Comparison of ENCODE assay signal across 11 mouse cellular contexts in genomic region chr2:119355651-119356050, GRCm38 (mm10). TPM values are rescaled to one million over a fixed set of nuclear protein-coding genes. Genes with fewer than 3 reads are reported as not detected.
DNase-seq lines count a peak whose midpoint lies in the region; ATAC-seq and TF ChIP-seq lines count a peak whose summit lies in the region.
"Had no signal": no experiment of that assay in that cellular context is flagged by ENCODE, and none has a peak within 500 bp of the region (broad histone marks: within the 10 kb centered on the region; RNA-seq: fewer than 3 reads in every experiment).

No protein-coding gene starts in this region.

- ATAC-seq in heart, postnatal 0 days (ENCODE audit: insufficient read depth, low read depth) = peak; percentile 59
- ATAC-seq in monocyte, adult 5-6 weeks (replicated peaks; ENCODE audit: insufficient number of reproducible peaks, low FRiP score, low TSS enrichment, poor library complexity, severe bottlenecking) = no peak
- ATAC-seq: forebrain, embryonic 16.5 days had no signal

- no peaks in the 10 kb centered on the region for H3K36me3 ChIP-seq in heart, postnatal 0 days (replicated peaks; ENCODE audit: control insufficient read depth, insufficient read depth, low read length)

- H3K9ac ChIP-seq in heart, postnatal 0 days (replicated peaks; ENCODE audit: low read depth, low read length) = no peak overlapping the region

- no peak overlapping the region for H3K4me2 ChIP-seq in heart, postnatal 0 days (ENCODE audit: low read depth, low read length)

- 30% methylated on average over 7 of the region's 7 CpGs for WGBS in heart, postnatal 0 days

- 0 out of 2 replicates have a peak, but pooled peaks cover 10% of the 10 kb centered on the region for H3K27me3 ChIP-seq in heart, postnatal 0 days (ENCODE audit: control insufficient read depth, insufficient read depth, low read length)

- TF ChIP-seq CTCF in heart, postnatal 0 days (IDR thresholded peaks at IDR 0.05; ENCODE audit: low read depth) = peak; percentile 19; the same call in 1 of the 2 replicates

- peak overlapping the region; percentile 30; the same call in 1 of the 2 replicates for H3K27ac ChIP-seq in heart, postnatal 0 days (ENCODE audit: low read depth)

- no peaks in the 10 kb centered on the region for H3K4me1 ChIP-seq in heart, postnatal 0 days (ENCODE audit: control insufficient read depth, insufficient read depth)

- no peak overlapping the region for H3K4me3 ChIP-seq in heart, postnatal 0 days (ENCODE audit: low read depth, low read length)

- H3K9me3 ChIP-seq in heart, postnatal 0 days (replicated peaks; ENCODE audit: control insufficient read depth, low read length) = 0 out of 2 replicates have a peak, but pooled peaks cover under 1% of the 10 kb centered on the region

- no peak for TF ChIP-seq EP300 in heart, postnatal 0 days (IDR thresholded peaks at IDR 0.05; ENCODE audit: low read depth)

- DNase-seq in adrenal gland, postnatal 10 days = peak; percentile 54
- no peak for DNase-seq in adrenal gland, postnatal 4 days (ENCODE audit: low spot score in 2 of 2)
- DNase-seq in 3134 (ENCODE audit: extremely low read depth, insufficient read length, low spot score) = peak; percentile 48
- peak; percentile 95 for DNase-seq in cerebellum, adult 11-12 months
- DNase-seq in heart, postnatal 0 days (ENCODE audit: low spot score) = no peak
- no peak for DNase-seq in natural killer cell, adult 2 months (ENCODE audit: low spot score in 2 of 2)
- DNase-seq in spleen, adult 12 weeks (ENCODE audit: low spot score) = no peak
- DNase-seq: lung, postnatal 10 days had no signal

RNA-seq across cellular contexts. Expression of gene Chac1, which starts 4.6 kb away (rescaled TPM):
- 1 to 10 TPM; 2.4 to 5.8 TPM for total RNA-seq in adrenal gland, postnatal 10 days (2021)
- 1 to 10 TPM; 1.3 to 2.0 TPM for total RNA-seq in adrenal gland, postnatal 4 days (2021)
- 0.11 and 0.27 TPM in 2 replicates for total RNA-seq in heart, postnatal 0 days (2014; rRNA removed; ENCODE audit: low replicate concordance)
- polyA plus RNA-seq in heart, postnatal 0 days (2015; fragmentation: Nextera tagmentation; extraction: Ambion mirVana) = 0.30 and 0.52 TPM in 2 replicates
- 0.49 TPM in 1 of 3 replicates, not detected in the others for total RNA-seq in monocyte, adult 5-6 weeks (2017)

RNA-seq across cellular contexts. Expression of gene Dll4, which starts 30.1 kb away (rescaled TPM):
- total RNA-seq in adrenal gland, postnatal 10 days (2021) = 10 to 100 TPM; 16.4 to 18.4 TPM
- total RNA-seq in adrenal gland, postnatal 4 days (2021) = 10 to 100 TPM; 13.8 to 15.0 TPM
- 5.0 and 6.6 TPM in 2 replicates for total RNA-seq in heart, postnatal 0 days (2014; rRNA removed; ENCODE audit: low replicate concordance)
- 5.7 and 6.2 TPM in 2 replicates for polyA plus RNA-seq in heart, postnatal 0 days (2015; fragmentation: Nextera tagmentation; extraction: Ambion mirVana)
- total RNA-seq in monocyte, adult 5-6 weeks (2017) = 0.19 to 0.85 TPM in 2 of 3 replicates, not detected in the other
- total RNA-seq: neutrophil, adult 5-6 weeks had no signal

Comparison
In these comparisons a context has a peak if more than half of its experiments do, and no peak if none do; other contexts are left out.
1. DNase-seq: peak in adrenal gland, postnatal 10 days (single experiment), 3134 (single experiment) and cerebellum, adult 11-12 months (single experiment); none in adrenal gland, postnatal 4 days (0 of 2), heart, postnatal 0 days (single experiment), natural killer cell, adult 2 months (0 of 2) and spleen, adult 12 weeks (single experiment).